Mouse (Mus musculus) yolk sac, embryonic 10.5 days (tissue): ENCODE data around the gene Eif3m.
A peak's percentile ranks its signal among the peaks of the same experiment; 100 is the strongest.
"Not testable (repeated sequence)": the region's sequence is repeated elsewhere in the genome, so short reads cannot be mapped to it uniquely, and the experiment has no call there.

ENCODE experiments used
- DNase-seq: peaks from one replicate; pipeline ENCODE4 v3.0.0-alpha.2; 2017; ENCODE audit warnings: low spot score

Gene Eif3m

DNA sequence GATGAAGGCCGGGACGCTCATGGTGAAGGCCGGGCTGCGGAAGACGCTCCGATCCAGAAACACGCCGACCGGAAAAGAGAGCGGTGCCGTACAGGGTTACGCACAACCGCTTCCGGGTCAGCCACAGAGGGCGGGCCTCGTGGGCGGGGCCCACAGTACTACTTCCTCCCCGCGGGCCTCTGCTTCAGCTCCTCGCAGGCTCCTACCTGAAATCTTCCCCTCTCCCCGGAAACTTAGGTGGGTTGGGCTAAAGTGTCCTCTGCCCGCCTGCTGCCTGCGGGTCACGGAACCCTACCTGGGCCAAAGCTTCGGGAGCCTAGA, at the start of gene Eif3m:
Gene Eif3m (minus strand): TSS at position 114 of the 321 bp plus-strand sequence.
- peak; percentile 93 for DNase-seq

DNA sequence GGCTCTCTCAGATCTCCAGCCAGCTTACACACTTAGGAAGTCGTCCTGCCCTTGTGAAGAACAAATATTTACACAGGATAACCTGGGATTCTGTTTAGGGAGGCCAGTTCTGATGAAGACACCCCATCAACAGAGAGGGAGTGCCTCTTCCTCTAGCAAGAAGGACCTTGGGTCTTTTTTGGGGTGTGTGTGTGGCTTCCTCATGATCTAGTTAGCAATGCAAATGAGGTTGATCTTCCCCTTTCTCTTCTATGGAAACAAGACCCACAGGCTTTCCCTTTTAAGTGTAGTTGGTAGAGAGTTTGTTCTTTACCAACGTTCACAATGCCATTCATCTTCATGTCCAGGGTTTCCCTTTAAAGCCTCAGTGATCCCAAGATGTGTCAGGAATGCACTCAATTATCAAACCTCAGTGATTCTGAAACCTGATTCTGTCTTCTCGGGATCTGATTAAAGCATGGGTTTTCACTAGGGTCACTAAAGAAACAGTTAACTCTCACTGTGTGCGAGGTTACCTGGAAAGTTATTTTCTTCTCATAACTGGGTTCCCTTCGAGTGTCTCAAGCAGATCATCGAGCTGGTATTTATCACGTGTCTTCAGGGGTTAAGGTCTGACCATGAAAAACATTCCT, 46.0 kb upstream of the Eif3m start:
- no peak for DNase-seq

DNA sequence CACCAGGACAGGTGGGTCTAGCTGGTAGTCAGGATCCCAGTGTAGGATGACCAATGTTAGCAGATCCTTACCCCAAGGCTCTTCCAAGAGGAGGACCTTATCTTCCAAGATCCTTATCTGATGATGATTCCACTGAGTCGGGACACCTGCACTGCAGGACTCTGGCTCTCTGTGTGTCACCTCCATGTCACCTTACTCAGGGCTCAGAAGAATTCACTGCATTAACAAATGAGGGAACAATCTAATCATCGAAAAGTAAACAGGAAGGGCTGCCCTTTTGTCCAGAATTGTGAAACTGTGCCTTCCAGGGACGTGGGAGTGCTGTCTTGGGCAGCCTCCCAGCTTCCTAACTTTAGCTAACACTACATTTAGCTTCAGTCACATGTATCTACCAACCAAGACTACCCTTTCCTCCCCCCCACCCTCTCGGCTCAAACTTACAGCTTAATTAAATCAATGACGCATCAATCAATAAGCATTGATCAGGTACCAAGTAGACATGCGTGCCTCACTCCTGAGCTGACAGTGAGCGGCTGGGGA, 41.8 kb upstream of the Eif3m start:
- peak; percentile 8 for DNase-seq

DNA sequence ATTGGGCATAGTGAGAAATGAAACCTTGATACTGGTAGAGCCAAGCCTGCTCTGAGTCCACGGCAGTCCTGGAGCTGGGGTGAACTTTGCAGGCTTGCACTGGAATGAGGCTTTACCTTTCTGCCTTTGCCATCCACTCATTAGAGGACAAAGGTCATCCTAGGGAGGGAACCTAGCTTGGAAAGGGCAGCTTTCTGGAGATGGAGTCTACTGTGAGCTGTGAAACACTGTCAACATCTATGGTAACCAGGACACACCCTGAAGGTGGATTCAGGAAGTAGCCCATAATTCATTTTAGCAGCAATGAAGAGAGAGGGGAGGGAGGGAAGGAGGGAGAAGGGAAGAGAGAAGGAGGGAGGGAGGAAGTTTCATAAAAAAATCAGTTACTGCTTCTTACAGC, 38.6 kb upstream of the Eif3m start:
- DNase-seq = no peak

DNA sequence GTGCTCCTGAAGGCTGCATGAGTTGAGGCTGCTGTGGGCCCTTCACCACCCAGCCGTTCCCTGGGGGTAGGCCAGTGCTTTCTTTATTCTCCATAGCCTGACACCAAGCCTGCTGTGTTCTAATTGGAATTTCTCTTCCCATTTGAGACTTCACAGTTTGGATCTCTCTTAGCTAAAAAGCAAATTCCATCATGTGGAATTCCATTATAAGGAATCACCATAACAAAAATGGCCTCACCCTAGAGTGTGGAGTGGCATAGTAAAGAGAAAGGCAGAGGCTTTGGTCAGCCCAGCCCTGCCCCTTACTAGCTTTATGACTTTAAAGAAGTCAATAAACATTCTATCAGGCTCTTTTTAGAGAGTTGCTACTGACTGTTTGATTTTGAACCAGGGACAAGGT, 31.4 kb upstream of the Eif3m start:
- no peak for DNase-seq

DNA sequence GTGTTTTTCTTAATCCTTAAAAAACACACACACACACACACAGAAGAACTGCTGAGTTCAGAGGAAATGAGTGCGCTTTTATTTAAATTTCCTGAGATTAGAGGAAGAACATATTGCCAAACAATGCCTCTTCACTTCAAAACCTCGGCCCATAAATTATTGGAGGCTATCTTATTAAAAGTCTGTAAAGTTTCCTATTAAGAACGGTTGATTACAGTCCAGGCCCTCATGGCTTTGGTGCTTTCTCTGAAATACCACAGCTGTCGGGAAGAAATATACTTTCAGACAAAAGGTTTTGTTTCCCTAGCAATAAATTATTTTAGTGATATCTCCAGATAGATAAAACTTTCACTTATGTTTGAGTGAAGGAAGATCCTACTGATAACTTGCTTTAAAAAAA, 26.3 kb upstream of the Eif3m start:
- DNase-seq = no peak

DNA sequence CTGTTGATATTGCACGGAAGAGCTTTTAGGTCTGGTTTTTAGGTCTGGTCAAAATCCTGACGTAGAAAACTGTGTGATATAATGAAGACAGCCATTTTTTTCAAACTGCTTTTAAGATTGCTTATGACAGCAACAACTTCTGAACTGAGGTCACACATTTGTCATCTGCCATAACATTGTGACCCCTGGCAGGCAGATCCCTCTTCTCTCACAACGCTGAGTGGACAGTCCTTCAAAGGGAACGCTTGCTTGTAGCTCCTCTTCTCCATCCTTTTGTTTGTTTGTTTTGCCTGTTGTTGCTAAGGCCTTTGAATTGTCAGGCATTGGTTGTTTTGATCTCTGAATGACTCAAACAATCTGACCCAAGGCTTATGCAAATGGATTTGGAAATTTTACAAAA, 24.0 kb upstream of the Eif3m start:
- DNase-seq = no peak

DNA sequence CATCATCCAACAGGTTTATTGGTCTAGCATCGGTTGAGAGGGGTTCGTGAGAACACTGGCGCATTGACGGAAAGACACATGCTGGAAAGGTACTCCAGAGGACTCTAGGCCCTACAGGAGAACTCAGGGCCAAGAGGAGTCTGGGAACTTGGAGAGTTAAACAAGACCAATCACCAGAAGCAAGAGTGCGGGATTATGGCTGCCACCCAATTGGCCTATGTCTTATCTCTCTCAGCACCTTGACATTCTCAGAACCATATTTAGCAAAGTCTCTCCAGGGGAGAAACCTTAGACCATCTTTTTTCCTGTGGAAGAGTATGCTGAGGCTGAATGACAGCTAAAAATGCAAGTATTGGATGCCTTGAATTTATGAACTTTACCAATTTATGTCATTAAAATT, 22.0 kb upstream of the Eif3m start:
- DNase-seq = no peak

DNA sequence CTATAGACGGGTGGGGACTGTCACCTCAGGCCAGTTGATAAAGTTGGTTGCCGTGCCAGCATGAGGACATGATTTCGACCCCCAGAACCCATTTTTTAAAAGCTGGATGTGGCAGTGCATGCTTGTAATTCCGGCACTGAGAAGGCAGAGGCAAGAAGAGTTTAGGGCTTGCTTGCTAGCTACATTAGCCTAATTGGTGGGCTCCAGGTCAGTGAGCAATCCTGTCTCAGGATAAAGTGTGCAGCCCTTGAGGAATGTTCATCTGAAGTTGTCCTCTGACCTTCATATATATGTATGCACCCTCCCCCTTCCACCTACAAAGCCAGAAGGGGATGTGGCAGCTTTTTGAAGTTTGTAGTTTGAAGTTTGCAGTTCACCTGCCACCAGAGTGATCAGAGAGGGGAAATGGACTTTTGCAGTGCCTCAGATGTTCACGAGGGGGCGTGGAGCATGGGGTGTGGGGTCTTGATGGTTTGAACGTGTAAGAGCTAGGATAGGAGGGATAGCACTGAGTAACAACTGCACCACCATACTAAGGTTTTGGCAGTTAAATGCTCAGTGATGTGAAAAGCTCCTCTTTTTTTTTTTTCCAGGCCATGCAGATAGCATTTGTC, 21.2 kb upstream of the Eif3m start:
- DNase-seq = no peak

DNA sequence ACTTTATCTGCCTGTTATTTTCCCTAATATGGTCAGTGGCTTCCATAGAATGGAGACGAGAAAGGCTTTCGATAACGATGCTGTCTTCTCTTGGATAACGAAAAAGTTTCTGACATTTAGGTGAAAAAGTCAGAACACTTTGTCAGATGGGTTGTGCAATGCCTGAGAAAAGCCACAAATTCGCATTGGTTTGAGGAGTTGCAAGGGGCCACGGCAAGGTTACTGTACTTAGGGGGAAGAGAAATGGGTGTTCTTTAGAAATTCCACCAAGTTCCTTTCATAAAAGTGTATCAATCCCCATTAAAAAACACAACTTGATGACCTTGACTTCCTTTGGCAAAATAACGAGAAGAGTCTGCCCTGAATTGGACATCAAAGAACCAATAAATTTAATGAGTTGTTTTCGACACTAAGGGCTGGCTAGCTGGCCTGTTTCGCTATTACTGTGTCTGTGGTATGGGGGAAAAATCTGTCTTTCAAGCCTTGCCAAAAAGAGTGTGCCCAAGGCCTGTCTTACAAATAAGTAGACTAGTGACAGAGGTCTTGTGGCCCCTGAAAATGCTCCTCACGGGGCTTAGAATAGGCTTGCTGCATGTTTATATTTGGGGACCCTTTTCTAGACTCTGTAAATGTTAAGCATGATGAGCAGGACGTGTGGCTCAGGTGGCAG, 19.7 kb upstream of the Eif3m start:
- DNase-seq = no peak

DNA sequence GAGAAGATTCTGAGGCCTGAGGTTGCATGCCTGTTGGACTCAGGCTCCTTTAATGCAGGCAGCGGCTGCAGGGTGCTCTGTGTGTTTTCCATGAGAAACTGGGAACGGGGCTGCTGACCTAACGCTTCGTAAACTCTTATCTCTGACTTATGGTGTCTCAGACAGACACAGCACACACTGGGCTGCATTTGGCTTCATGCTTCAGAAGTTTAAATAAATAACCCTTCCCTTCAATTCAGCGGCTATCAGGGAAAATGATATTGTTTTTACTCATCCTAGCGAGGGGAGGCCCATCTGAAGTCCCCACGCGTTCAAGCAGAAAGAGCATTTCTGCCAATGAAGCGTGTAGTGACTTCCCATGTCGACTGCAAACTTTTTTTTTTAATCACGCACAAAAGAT, 19.1 kb upstream of the Eif3m start:
- no peak for DNase-seq

DNA sequence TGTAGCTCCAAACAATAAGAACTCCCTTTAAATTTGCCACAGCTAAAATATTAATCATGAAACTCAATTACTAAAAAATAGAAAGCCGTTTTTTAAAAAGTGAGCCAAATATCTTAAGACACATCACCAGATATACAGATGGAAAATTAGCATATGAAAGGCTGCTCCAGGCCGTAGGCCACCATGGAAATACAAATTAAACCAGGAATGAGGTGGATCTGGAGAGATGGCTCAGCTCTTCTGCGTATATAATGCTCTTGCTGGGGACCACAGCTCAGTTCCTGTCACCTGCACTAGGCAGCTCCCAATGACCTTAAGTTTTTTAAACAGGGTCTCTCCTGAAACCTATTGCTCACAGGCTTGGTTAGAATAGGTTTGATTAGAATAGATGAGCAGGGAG, 17.2 kb upstream of the Eif3m start:
- DNase-seq = no peak

DNA sequence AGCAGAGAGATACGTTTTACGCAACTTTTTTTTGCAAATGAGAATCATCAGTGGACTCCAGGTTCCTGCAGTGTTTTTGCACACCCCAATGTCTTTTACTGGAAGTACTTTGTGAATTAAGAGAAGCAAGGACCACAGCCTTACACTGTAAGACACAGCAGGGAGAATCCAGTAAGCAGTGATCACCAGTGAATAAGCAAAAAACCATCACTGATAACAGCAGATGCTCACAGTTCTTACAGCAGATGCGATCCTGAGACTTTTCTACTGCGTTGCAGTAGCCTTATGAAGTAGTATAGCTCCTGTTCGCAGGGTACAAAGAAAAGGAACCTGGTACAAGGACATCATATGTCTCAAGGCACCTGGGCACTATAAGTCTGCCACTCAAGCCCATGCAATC, 13.6 kb upstream of the Eif3m start:
- no peak for DNase-seq

DNA sequence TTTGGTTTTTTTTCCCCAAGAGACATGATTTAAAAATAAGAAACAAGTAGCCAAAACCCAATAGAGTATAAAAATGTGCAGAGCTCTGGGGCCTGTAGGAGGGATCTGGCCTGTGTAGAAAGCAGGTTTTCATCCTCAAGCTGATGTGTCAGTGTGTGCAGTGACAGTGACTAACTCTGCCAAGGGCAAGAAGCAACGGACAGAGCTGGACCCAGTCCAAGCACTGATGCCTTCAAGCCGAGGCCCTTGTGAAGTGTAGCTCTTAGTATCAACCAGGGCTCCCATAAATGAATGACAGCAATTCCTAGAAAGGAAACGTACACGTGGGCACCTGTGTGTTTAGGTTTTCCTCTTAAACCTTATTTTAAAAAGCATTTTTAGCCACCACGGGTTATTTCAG, 11.9 kb upstream of the Eif3m start:
- no peak for DNase-seq

DNA sequence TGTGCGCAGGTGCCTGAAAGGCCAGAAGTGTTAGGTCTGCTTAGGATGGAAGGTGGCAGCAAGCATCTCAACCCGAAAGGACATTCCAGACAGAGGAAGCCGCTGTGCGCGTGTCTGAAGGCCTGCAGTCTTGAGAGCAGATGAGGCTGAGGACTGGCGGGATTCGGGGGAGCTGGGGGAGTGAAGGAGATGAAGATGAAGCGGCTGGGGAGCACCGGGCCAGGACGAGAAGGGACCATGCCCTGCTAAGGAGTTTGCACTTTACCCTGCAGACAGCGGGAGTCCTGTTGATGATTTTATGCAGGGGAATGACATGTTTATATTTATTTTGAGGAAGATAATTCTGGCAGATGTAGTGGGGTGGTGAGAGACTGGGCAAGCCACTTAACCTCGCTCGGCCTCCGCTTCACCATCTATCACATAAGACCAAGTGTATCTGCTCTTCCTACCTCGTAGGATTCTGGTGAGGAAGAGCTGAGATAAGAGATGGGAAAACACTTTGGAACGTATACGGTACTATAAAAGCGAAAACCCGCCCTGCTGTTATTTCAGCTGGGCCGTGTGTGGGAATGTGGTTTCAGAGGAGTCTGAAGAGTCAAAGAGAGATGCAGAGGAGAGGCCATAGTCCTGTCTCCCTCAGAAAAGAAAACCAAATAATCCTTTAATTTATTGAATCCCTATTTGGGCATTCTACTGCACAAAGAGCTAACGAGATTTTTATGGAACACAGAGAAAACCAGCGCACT, 10.2 kb upstream of the Eif3m start:
- DNase-seq = no peak

DNA sequence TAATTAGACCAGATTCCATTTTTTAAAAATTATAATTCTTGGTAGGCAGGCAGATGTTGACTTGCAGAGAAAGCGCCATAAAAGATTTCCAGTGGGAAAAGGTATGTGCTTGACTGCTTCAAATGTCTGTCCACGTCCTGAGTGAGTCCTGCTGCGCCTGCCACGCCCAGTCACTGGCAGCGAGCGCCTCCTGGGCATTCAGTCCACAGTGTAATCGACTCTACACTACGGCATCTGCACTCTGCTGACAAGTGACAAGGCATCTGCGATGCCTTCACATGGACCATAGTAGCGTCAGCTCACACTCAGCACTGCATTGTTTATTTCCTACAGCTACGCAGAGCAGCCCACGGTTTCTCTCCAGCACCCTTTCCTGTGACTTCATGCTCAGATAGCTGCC, 8.7 kb upstream of the Eif3m start:
- not testable (repeated sequence) for DNase-seq

DNA sequence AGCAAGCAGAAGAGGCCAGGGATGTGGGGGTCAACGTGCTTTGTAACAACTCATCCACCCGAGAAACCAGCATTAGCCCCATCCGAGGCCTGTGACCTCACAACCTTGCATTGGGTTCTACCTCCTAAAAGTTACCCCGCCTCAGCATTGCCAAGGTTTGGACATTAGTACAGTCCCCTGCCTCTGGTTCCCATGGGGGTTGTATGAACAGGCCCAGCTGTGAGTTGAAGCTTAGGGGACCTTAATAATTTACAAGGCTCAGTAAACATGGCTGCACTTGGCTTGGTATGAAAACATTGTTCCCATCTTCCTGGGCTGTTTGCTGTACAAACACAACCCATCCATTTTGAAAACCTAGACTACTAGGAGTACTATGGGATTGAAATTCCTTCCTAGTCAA, 6.9 kb upstream of the Eif3m start:
- no peak for DNase-seq

DNA sequence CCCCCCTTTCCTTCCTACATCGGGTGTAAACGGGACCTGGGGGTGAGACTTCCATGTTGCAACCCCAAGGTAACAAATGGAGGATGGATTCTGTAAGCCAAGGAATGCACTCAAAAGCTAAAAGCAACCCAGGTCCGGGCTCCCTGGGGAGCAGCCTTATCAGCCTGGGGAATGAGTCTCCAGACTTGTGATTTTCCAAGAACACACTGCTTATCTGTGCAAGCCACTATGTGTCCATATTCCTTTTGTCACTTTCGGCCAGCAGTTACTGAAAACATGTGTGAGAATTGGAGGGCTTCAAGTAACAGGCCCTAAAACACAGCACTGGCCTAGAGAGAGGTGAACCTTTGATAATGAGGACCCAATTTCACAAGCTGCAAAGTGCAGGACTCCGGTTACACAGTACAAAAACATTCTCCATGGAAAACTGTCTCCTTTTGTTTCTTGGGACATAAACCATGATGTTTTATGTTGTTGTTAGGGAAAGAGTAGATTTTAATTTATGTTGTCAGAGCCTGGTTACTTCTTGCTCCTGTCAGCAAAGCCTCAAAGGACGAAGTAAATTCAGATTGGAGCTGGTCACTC, 6.2 kb upstream of the Eif3m start:
- DNase-seq = no peak

DNA sequence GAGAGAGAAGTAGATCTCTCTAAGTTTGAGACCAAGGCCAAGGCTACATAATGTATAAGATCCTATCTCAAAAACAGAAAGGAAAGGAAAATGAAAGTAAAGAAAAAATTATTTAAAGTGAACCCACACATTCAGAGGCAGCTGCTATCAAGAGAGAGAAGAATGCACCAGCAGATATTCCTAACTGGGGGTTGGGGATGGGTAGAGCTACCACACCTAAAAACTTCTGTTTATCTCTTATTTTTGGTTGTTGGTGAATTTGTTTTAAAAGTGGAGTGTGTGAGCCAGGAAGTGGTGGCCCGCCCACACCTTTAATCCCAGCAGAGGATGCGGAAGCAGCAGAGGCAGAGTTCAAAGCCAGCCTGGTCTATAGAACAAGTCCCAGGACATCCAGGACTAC, 5.0 kb upstream of the Eif3m start:
- no peak for DNase-seq

DNA sequence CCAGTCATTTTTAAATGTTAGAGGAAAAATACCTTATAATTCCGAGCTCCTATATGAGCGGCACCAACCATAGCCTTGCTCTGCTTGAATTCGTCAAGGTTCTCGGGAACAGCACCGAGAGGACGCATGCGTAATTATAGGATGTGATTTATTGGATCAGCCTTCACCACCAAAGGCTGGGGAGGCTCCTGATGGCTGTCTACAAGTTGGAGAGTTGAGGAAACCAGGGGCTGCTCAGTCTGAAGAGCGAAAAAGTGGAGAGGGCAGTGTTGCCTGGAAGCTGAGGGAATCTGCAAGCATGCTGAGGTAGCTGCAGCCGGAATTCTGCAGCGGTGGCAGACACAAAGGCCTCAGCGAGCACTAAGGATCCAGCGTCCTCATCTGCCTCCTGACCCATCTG, 4.4 kb upstream of the Eif3m start:
- DNase-seq = no peak

DNA sequence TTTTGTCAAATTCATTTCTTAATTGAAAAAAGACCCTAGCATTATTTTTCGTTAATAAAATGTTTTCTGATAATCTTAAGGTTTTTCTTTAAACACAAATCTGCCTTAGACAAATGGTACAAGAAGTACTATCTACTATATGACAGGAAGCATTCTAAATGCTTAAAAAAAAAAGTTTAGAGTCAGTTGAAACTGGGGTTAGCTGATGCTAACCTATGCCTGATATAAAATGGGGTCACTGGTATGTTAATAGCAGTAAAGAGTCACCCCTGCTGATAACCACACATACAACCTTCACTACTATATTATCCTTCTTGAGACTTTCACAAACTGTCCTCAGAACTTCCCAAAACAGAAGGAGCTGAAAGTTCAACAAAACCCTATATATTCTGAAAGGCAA, 2.6 kb upstream of the Eif3m start:
- DNase-seq = no peak

DNA sequence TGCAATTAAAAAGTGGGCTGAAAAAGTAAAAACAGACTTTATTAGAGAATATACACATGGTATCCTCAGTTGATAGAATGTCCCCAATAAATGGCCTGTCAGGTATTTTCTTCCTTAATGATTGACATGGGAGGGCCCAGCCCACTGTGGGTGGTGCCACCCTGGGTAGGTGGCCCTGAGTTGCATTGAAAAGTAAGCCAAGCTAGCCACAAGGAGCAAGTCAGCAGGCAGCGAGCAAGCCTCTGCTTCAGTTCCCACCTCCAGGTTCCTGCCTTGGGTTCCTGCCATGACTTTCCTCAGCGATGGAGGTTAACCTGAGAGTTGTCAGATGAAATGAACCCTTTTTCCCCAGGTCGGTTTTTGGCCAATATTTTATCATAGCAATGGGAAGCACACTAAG, 922 bp upstream of the Eif3m start:
- no peak for DNase-seq
